Mouse (Mus musculus) lung, adult 18-20 months (tissue): ENCODE results near the gene A430078G23Rik.

Source experiments
- DNase-seq, 2 experiments: peaks; one replicate each; pipeline ENCODE4 v3.0.0; 2022; ENCODE audit warnings: mixed read lengths in 2 of 2

Gene A430078G23Rik

DNA sequence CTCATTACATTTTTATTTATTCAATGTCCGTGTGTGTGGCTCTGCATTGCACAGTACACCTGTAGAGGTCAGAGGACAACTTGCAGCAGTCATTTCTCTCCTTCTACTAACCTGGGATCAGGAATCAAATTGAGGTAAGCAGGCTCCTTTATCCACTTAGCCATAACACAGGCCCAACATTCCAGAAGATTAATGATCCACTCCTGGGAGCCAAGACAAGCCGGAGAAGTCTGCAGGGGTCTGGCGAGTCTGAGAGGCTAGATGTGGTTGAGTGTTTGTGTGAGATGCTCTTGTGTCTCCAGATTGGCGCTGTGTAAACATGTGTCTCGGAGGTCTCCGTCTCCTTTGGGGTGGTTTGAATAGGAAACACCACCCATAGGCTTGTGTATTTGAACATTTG, 2.5 kb upstream of the A430078G23Rik start:
- DNase-seq: no peak

- DNase-seq: peak in 1 of 2 experiments; percentile 67
Observed at GRCm38 (mm10) chr8:3352715-3353114, 500 bp upstream of the A430078G23Rik start.

DNA sequence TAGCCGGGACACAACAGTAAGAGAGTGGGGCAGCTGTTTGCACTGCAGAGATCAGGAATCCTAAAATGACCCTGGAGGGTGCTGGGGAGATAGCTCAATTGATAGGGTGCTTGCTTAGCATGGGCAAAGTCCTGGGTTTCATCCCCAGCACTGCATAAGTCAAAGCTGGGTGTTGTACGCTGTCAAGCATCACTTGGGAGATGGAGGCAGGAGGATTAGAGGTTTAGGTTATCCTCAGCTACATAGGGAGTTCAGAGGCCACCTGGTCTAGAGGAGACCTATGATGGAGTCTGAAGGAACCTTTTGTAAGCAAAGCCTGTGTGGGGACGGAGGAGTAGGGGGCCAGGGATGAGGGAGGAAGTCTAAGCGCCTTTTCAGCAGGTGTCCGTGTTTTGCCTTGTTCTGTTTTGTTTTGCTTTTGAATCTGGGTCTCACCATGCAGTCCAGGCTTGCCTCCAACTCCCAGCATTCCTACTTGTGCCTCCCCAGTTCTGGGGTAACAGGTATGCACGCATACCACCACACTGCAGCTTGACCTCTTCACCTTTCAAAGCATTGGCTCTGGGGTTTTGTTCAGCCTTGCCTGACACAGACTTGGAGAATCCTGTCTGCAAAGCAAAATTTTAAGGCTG, 712 bp downstream of the A430078G23Rik start:
- DNase-seq: no peak

GRCm38 (mm10) chr8:3354443-3354812, 1.2 kb downstream of the A430078G23Rik start:
- DNase-seq: peak; percentile 20 to 44

GRCm38 (mm10) chr8:3355586-3355985, 2.4 kb downstream of the A430078G23Rik start:
- peak; percentile 20 to 22 for DNase-seq

GRCm38 (mm10) chr8:3358060-3358459, 4.8 kb downstream of the A430078G23Rik start:
- DNase-seq: peak; percentile 69 to 74

- DNase-seq: no peak
Observed at GRCm38 (mm10) chr8:3367086-3367485, 13.9 kb downstream of the A430078G23Rik start.

DNA sequence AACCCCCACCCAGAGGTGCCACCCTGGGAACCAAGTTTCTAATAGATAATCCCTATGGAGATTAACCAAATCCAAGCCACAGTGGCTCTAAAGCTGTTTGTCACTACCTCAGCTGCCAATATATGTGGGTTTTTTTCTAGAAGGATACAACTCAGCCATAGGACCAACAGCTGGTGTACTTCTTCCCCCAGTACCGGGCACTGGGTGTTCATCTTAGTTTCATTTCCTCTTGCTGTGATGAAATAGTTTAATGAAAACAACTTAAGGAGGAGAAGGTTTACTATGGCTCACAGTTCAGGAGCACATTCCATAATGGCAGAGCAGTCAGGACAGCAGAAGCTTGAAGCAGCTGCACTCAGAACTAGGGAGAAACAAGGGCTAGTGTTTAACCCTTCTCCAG, 14.9 kb downstream of the A430078G23Rik start:
- no peak for DNase-seq

- DNase-seq: no peak
Observed at GRCm38 (mm10) chr8:3375748-3376147, 22.5 kb downstream of the A430078G23Rik start.

DNA sequence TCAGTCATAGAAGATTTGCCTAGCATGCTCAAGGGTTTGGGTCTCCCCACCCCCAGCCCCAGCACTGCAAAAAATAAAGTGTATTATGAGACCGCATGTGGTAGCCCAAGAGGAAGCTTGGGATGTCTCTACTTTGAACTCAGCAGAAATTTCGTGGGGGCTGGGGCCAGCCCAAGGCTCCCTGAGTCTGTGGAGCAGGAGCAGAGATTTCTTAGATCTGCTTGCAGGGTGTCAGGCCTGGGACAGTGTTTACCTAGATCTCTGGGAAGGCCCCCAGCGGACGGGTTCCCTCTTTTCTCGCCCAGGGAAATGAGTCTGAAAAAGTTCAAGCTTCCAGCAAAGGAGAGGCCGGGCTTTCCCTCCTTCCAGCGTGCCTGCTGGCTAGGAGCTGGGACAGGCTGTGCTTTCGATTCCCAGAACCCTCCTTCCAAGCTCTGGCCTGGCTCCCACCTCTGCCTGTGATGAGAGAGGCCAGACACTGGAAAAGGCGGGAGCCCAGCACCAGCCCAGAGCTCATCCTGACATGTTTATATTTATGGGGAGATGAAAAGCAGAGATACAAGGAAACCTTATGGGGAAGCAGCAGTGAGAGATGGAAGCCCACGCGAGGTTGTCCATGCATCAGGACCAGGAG, 23.5 kb downstream of the A430078G23Rik start:
- peak; percentile 26 to 45 for DNase-seq

GRCm38 (mm10) chr8:3387286-3387685, 34.1 kb downstream of the A430078G23Rik start:
- peak; percentile 57 to 70 for DNase-seq

GRCm38 (mm10) chr8:3388591-3389338, 35.5 kb downstream of the A430078G23Rik start:
- DNase-seq: no peak

GRCm38 (mm10) chr8:3389506-3389905, 36.3 kb downstream of the A430078G23Rik start:
- no peak for DNase-seq

- DNase-seq: no peak
Observed at GRCm38 (mm10) chr8:3392293-3392692, 39.1 kb downstream of the A430078G23Rik start.

- peak; percentile 91 to 94 for DNase-seq
Observed at GRCm38 (mm10) chr8:3392771-3393710, 39.8 kb downstream of the A430078G23Rik start, which contains the start of gene Arhgef18. Arhgef18 (plus strand) TSS chr8:3393006.

DNA sequence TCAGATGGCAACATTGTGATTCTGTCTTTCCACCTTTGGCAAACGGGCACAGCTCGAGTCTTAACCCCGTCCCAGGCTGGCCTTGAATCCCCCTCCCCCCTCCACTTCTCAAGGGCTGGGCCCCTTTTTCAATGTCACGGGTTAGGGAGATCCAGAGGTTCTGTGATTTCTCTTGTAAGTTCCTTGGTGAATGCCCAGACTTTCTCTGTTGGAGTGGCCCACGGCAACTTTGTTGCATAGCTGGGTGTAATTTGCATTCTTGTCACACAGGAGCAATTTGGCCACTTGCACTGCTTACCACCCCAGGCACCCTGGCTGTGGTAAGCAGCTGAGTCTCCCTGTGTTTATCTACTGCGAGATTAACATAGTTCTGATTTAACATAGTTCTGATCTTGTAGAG, 41.4 kb downstream of the A430078G23Rik start:
- DNase-seq: peak; percentile 25 to 26

DNA sequence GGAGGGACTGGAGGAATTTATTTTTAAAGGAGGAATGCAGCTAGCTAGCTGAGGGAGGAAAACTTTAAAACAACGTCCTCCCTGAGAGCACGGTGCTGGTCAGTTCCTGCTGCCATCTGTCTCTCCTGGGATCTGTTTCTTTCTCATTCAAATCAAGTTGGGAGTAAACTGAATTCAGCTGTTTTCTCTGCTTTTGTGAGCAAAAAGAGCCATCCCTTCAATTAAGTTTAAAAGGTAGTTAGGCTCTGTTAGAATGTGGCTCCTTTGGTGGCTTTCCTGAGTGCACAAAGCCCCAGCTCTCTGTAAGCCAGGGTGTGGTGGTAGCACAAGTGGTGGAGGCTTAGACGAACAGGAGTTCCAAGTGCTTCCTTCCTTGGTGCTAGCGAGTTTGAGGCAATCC, 42.0 kb downstream of the A430078G23Rik start:
- DNase-seq: no peak

DNA sequence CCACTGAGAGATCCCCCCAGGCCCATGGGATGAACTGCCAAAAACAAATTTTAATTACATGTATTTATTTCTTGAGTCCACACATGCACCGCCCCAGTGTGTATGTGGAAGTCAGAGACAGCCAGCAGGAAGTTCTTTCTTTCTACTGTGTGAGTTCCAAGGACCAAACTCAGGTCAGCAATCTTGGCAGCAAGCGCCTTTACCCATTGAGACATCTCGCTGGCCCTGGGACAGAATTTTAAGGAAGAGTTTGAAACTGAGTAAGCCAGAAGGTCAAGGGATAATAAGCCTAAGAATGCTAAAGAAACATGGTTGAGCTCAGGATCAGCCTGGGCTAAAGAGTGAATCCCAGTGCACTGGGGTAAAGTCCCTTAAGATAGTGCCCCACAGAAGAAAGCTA, 44.4 kb downstream of the A430078G23Rik start:
- peak in 1 of 2 experiments; percentile 45 for DNase-seq

- DNase-seq: no peak
Observed at GRCm38 (mm10) chr8:3400509-3400908, 47.3 kb downstream of the A430078G23Rik start.

DNA sequence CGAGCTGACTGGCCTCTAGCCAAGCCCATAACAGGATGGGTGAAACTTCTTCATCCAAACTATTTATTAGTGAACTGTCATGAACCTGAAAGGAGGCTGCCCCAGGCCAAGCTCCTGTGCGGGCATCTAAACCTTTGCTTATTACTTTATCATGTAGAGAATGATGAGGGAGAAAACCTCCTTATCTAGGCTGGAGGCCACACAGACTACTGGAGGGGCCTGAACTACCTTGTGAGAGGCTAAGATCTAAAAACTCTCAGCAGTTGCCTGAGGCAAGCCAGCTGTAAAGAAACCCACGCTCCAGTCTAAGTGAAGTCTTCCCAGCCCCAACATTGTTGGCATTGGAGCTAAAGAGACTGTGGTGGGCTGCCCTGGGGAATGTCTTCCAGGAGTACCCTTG, 54.2 kb downstream of the A430078G23Rik start:
- DNase-seq: no peak

DNA sequence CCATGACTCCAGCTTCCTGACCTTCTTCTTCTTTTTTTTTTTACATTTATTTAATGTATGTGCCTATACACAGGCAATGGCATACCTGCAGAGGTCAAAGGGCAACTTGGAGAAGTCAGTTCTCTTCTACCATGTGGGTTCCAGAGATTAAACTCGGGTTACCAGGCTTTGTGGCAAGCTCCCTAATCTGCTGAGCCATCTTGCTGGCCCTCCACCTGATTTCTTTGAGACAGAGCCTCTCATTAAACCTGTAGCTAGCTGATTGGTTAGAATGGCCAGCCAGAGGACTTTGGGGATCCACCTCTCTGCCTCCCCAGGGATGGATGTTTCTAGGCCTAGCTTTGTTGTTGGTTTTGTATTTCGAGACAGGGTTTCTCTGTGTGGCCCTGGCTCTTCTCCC, 57.9 kb downstream of the A430078G23Rik start:
- DNase-seq: no peak

DNA sequence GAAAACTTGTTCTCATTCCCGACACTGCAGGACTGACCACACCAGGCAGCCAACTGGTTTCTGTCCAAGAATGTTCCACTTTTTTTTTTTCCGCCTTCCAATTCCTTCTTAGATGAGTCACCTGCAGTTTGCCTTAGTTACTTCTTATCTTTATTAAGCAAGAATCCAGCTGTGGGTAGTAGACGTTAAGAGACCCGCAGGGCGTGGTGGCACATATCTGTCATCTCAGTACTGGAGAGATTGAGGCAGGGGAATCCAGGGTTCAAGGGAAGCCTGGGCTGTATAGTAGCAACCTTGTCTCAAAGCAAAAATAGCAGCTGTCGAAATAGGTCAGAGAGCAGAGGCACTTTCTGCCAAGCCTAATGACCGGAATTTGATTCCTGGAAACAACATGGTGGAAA, 58.7 kb downstream of the A430078G23Rik start:
- peak; percentile 55 to 67 for DNase-seq

DNA sequence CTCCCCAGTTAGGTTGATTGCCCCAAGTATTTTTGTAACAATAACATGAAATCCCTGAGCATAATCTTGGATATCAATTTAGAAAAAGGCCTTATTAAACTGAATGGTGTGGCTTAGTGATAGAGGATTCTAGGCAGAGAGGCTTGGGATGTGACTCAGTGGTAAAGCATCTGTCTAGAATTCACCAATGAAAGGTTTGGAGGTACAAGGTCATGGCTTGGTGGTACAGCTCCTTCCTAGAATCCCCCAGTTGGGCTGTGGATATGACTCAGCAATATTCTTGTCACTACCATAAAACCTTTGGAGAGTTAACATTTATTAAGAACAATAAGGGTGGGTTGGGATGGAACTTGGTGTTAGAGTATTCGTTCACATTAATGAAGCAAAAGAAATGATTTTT, 59.6 kb downstream of the A430078G23Rik start:
- DNase-seq: no peak
